Mouse (Mus musculus) hindbrain, embryonic 14.5 days (tissue): ENCODE data around the gene Arl15. TPM values are rescaled to one million over a fixed set of nuclear protein-coding genes. Genes with fewer than 3 reads are reported as not detected.

ENCODE experiments used
- ATAC-seq: fragments of 200-750 bp; cut with Nextera tagmentation; 2 replicates; pipeline ENCODE4 v1.8.0; 2017; ENCODE audit warnings: moderate number of reproducible peaks, mild to moderate bottlenecking, moderate TSS enrichment, moderate library complexity; ENCODE audit not compliant: low FRiP score
- DNase-seq: peaks from one replicate; pipeline ENCODE4 v3.0.0-alpha.2; 2015; ENCODE audit warnings: low spot score
- H3K27ac ChIP-seq: fragments of 300-500 bp; sonication (generic); 2 replicates; pipeline ENCODE4 v1.5.1; 2014; ENCODE audit warnings: mild to moderate bottlenecking, moderate library complexity
- H3K27me3 ChIP-seq: fragments of 300-500 bp; sonication (generic); 2 replicates; pipeline ENCODE4 v1.6.1; 2014; ENCODE audit warnings: mild to moderate bottlenecking, low read length, mixed read lengths; ENCODE audit not compliant: control insufficient read depth, insufficient read depth
- H3K36me3 ChIP-seq: fragments of 300-500 bp; sonication (generic); replicated peaks from 2 replicates; pipeline ENCODE4 v1.6.1; 2014; ENCODE audit not compliant: control insufficient read depth, insufficient read depth
- H3K4me1 ChIP-seq: fragments of 300-500 bp; sonication (generic); replicated peaks from 2 replicates; pipeline ENCODE4 v1.6.1; 2014; ENCODE audit warnings: antibody characterized with exemption, low read length, mixed read lengths; ENCODE audit not compliant: control insufficient read depth, insufficient read depth
- H3K4me2 ChIP-seq: fragments of 300-500 bp; sonication (generic); replicated peaks from 2 replicates; pipeline ENCODE4 v1.6.1; 2014; ENCODE audit warnings: mild to moderate bottlenecking, moderate library complexity
- H3K4me3 ChIP-seq: fragments of 300-500 bp; sonication (generic); replicated peaks from 2 replicates; pipeline ENCODE4 v1.5.1; 2014; ENCODE audit warnings: mild to moderate bottlenecking, low read length
- H3K9ac ChIP-seq: fragments of 300-500 bp; sonication (generic); 2 replicates; pipeline ENCODE4 v1.6.1; 2014
- H3K9me3 ChIP-seq: fragments of 300-500 bp; sonication (generic); 2 replicates; pipeline ENCODE4 v1.6.1; 2016; ENCODE audit warnings: low read length; ENCODE audit not compliant: control insufficient read depth
- WGBS: fragments of 180-500 bp; shearing (Covaris S2); extraction: QIAGEN DNeasy Blood & Tissue Kit; methylation state at CpG from one replicate; pipeline ENCODE4 v1.1.7; 2014; 5-methylcytosine and 5-hydroxymethylcytosine counted together
- polyA plus RNA-seq: library from polyadenylated mRNA; unstranded; fragments of >200 nt; fragmentation: Nextera tagmentation; extraction: Ambion mirVana; gene quantifications from 2 replicates; pipeline ENCODE4 v1.2.1, GENCODE M21; 2014

The Arl15 gene
- polyA plus RNA-seq, 1 experiment from 2014 or later: 19.0 TPM

- peaks cover 4% of the 10 kb centered on the region; the same call in 1 of the 2 replicates for H3K4me1 ChIP-seq
- no peak overlapping the region for H3K9ac ChIP-seq
- no peak overlapping the region for H3K4me2 ChIP-seq
- no peaks in the 10 kb centered on the region for H3K9me3 ChIP-seq
- no peak overlapping the region for H3K27ac ChIP-seq
- no peak for DNase-seq
- no peak overlapping the region for H3K4me3 ChIP-seq
- WGBS: 92% methylated on average over 13 of the region's 13 CpGs
- no peaks in the 10 kb centered on the region for H3K27me3 ChIP-seq
- no peak for ATAC-seq
- H3K36me3 ChIP-seq: no peaks in the 10 kb centered on the region
Measured at GRCm38 (mm10) chr13:113851602-113852375, 57.5 kb downstream of the Arl15 start.

DNA sequence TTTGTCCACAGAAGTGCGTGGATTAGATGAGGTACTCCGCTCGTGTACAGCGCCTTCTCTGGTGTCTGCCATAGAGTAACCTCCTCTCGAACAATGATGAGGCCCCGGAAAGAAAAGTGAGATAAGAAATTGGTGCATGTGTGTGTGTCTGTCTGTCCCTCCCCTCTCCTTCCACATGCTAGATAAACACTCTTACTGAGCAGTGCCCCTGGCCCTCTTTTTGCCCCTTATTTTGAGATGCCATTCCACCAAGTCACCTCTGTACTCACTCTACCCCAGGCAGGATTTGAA, 58.0 kb downstream of the Arl15 start:
- 98% methylated on average over 6 of the region's 6 CpGs for WGBS
- no peak for ATAC-seq

GRCm38 (mm10) chr13:113854146-113854545, 59.8 kb downstream of the Arl15 start:
- Histone ChIP-seq H3K9ac (no peak overlapping the region), H3K27me3 (no peaks in the 10 kb centered on the region), H3K27ac (no peak overlapping the region), H3K4me1 (peaks cover 7% of the 10 kb centered on the region; the same call in 1 of the 2 replicates), H3K36me3 (no peaks in the 10 kb centered on the region), H3K4me3 (no peak overlapping the region), H3K9me3 (no peaks in the 10 kb centered on the region), H3K4me2 (no peak overlapping the region)
- 90% methylated on average over 4 of the region's 4 CpGs for WGBS
- no peak for ATAC-seq
- no peak for DNase-seq

More for the DNA sequence above, 58.0 kb downstream of the Arl15 start:
- no peaks in the 10 kb centered on the region for H3K9me3 ChIP-seq
- peaks cover 4% of the 10 kb centered on the region; the same call in 1 of the 2 replicates for H3K4me1 ChIP-seq
- no peak overlapping the region for H3K9ac ChIP-seq
- H3K36me3 ChIP-seq: no peaks in the 10 kb centered on the region
- H3K4me3 ChIP-seq: no peak overlapping the region
- H3K27ac ChIP-seq: no peak overlapping the region
- no peak overlapping the region for H3K4me2 ChIP-seq
- no peaks in the 10 kb centered on the region for H3K27me3 ChIP-seq
- no peak for DNase-seq

DNA sequence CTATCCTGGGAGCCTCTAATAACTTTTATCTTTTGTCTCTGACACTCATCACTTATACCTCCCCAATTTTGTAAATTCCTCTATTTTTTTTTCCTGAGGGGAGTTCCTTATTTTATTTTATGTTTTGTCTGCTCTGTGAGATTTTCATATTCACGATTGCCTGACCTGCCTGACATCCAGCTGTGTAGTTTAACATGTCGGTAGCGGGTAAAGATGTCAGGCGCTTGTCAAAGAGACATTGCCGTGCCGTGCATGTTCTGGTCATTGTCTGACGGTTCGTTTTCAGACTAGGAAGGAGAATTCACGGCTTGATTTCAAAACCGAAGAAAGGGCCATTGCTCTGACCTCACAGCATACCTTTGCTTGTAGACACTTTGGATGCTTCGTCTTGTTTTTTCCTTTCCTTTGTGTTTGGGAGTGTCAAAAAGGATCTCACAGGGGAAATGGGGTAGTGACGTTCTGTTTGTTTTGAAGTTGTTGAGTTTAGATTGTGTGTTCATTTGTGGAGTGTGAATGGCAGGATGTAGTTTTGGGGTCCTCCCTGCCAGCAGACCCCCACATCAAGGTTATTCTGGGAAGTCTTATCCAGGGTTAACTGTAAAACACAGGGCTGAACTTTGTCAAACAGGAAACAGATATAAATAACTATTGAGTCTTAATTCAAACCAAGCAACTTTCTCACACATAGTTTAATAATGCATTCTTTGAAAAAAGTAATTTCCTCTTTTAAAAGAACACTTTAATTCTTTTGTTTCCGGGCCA, 60.4 kb downstream of the Arl15 start:
- H3K27ac ChIP-seq: no peak overlapping the region
- H3K27me3 ChIP-seq: no peaks in the 10 kb centered on the region
- H3K9ac ChIP-seq: no peak overlapping the region
- ATAC-seq: no peak
- H3K4me2 ChIP-seq: no peak overlapping the region
- no peaks in the 10 kb centered on the region for H3K36me3 ChIP-seq
- no peak for DNase-seq
- 68% methylated on average over 13 of the region's 13 CpGs for WGBS
- H3K9me3 ChIP-seq: no peaks in the 10 kb centered on the region
- H3K4me3 ChIP-seq: no peak overlapping the region
- H3K4me1 ChIP-seq: peaks cover 13% of the 10 kb centered on the region

DNA sequence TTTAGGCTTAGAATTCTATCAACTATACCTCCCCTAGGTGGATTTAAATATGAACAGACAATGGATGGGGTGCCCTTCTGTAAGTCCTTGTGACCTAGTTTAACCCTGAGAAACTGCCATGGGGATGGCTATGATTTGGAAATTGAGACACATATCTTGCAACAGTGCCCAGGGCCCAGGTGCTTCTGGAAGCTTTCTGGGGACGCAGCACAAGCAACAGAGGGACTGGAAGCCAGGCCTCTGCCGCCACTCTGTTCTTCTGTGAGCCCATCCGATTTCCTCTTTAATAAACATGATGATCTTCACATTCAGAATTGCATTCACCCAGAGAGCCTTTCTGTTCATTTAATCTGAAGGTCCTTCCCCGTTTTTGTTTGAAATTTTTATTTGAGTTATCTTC, 62.6 kb downstream of the Arl15 start:
- WGBS: 81% methylated on average over 4 of the region's 4 CpGs
- Histone ChIP-seq H3K9me3 (no peaks in the 10 kb centered on the region), H3K4me2 (no peak overlapping the region), H3K27me3 (no peaks in the 10 kb centered on the region), H3K36me3 (no peaks in the 10 kb centered on the region), H3K4me3 (no peak overlapping the region), H3K27ac (no peak overlapping the region), H3K9ac (no peak overlapping the region), H3K4me1 (peaks cover 11% of the 10 kb centered on the region)
- ATAC-seq (no peak), DNase-seq (no peak)

GRCm38 (mm10) chr13:113858667-113859391, 64.5 kb downstream of the Arl15 start:
- no peaks in the 10 kb centered on the region for H3K27me3 ChIP-seq
- no peak for ATAC-seq
- WGBS: 47% methylated on average over 13 of the region's 13 CpGs
- H3K36me3 ChIP-seq: no peaks in the 10 kb centered on the region
- no peak overlapping the region for H3K9ac ChIP-seq
- no peak overlapping the region for H3K4me3 ChIP-seq
- peaks cover 11% of the 10 kb centered on the region for H3K4me1 ChIP-seq
- peak overlapping the region; percentile 13; the same call in 1 of the 2 replicates for H3K4me2 ChIP-seq
- DNase-seq: no peak
- H3K9me3 ChIP-seq: no peaks in the 10 kb centered on the region
- no peak overlapping the region for H3K27ac ChIP-seq

GRCm38 (mm10) chr13:113859392-113859776, 65.1 kb downstream of the Arl15 start:
- peaks cover 11% of the 10 kb centered on the region for H3K4me1 ChIP-seq
- WGBS: 67% methylated on average over 11 of the region's 11 CpGs
- H3K9ac ChIP-seq: no peak overlapping the region
- no peak for DNase-seq
- ATAC-seq: 0 out of 2 replicates have a peak, but pooled peaks have one; percentile 32
- no peaks in the 10 kb centered on the region for H3K36me3 ChIP-seq
- H3K27ac ChIP-seq: no peak overlapping the region
- H3K4me2 ChIP-seq: peak overlapping the region; percentile 13; the same call in 1 of the 2 replicates
- H3K4me3 ChIP-seq: no peak overlapping the region
- no peaks in the 10 kb centered on the region for H3K27me3 ChIP-seq
- no peaks in the 10 kb centered on the region for H3K9me3 ChIP-seq

GRCm38 (mm10) chr13:113860816-113861215, 66.5 kb downstream of the Arl15 start:
- DNase-seq (no peak), ATAC-seq (no peak)
- WGBS: 81% methylated on average over 4 of the region's 4 CpGs
- Histone ChIP-seq H3K9ac (no peak overlapping the region; the same call in 1 of the 2 replicates), H3K4me1 (peaks cover 11% of the 10 kb centered on the region), H3K27ac (no peak overlapping the region), H3K36me3 (no peaks in the 10 kb centered on the region), H3K9me3 (no peaks in the 10 kb centered on the region), H3K4me3 (no peak overlapping the region), H3K4me2 (no peak overlapping the region), H3K27me3 (no peaks in the 10 kb centered on the region)

- Histone ChIP-seq H3K9me3 (no peaks in the 10 kb centered on the region), H3K4me1 (peaks cover 11% of the 10 kb centered on the region), H3K36me3 (no peaks in the 10 kb centered on the region), H3K9ac (no peak overlapping the region; the same call in 1 of the 2 replicates), H3K4me3 (no peak overlapping the region), H3K4me2 (no peak overlapping the region), H3K27me3 (no peaks in the 10 kb centered on the region), H3K27ac (no peak overlapping the region)
- 93% methylated on average over 9 of the region's 9 CpGs for WGBS
- DNase-seq (no peak), ATAC-seq (no peak)
Measured at GRCm38 (mm10) chr13:113861231-113861630, 66.9 kb downstream of the Arl15 start.
